Mouse (Mus musculus) embryonic fibroblast, embryonic 13.5 days (primary cell): ENCODE data around the gene Crocc. TPM values are rescaled to one million over a fixed set of nuclear protein-coding genes. Genes with fewer than 3 reads are reported as not detected.
A peak's percentile ranks its signal among the peaks of the same experiment; 100 is the strongest.

Experiments
- H3K27ac ChIP-seq: 2 replicates; pipeline ENCODE4 v1.5.1; 2012; ENCODE audit warnings: low read length, control low read depth, inconsistent platforms; ENCODE audit not compliant: insufficient read depth
- H3K4me1 ChIP-seq: 2 replicates; pipeline ENCODE4 v1.6.1; 2011; ENCODE audit warnings: low read length; ENCODE audit not compliant: control insufficient read depth, insufficient read depth
- H3K4me3 ChIP-seq: 2 replicates; pipeline ENCODE4 v1.5.1; 2011; ENCODE audit warnings: mild to moderate bottlenecking, control low read depth, low read length; ENCODE audit not compliant: insufficient read depth
- CTCF ChIP-seq: IDR thresholded peaks from 2 replicates; pipeline ENCODE4 v1.5.1; 2011; ENCODE audit warnings: mild to moderate bottlenecking, control low read depth, low read length, moderate library complexity, borderline replicate concordance; ENCODE audit not compliant: insufficient read depth
- POLR2A ChIP-seq: IDR thresholded peaks from 2 replicates; pipeline ENCODE4 v1.6.1; 2011; ENCODE audit warnings: low read depth, mild to moderate bottlenecking, control low read depth, low read length, moderate library complexity
- polyA plus RNA-seq: library from polyadenylated mRNA; stranded (reverse); fragments of >200 nt; gene quantifications from 2 replicates; pipeline ENCODE4 v1.2.4, GENCODE M21; 2011; ENCODE audit warnings: low read depth; ENCODE audit not compliant: missing spikeins, insufficient read length

The Crocc gene
- polyA plus RNA-seq, 1 experiment: 12.5 TPM

DNA sequence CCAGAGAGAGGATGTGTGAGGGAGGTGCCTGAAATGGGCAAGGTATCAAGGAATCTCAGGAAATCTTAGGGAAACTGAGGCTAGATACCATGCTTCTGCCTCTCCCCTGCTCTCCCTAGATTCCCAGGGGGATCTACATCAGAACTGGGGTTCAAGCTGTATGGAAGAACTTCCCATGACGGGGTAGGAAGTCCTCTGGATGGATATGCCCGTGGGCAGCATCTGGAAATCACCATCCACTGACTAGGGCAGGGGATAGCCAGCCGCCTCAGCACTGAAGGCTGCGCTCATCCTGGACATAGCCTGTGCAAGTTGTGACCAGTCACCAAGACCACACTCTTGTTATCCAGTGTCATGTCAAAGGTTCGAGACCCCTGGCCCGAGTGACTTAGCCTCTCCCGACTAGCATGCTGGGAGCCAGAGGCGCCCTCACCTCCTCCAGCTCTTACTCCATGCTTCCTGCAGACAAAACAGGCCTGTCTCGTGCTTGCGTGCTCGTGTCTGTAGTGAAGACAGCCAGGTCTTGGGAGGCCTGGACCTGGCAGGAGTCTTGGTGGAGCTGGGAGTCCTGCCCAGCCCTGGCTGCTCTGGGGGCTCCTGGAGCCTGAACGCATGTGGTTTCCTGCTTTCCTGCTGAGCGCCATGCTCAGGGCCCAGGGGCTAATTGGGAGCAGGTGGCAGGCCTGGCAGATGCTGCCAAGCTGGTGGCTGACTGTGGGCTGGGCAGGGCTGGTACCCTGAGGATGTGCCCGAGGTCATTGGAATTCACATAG lies 48.6 kb downstream of the Crocc start:
- H3K27ac ChIP-seq: peak overlapping the region; percentile 77; the same call in 1 of the 2 replicates
- H3K4me1 ChIP-seq: 0 out of 2 replicates have a peak, but pooled peaks cover 5% of the 10 kb centered on the region
- no peak for TF ChIP-seq CTCF
- 0 out of 2 replicates have a peak, but pooled peaks have one; percentile 15 for TF ChIP-seq POLR2A
- peak overlapping the region; percentile 71 for H3K4me3 ChIP-seq

DNA sequence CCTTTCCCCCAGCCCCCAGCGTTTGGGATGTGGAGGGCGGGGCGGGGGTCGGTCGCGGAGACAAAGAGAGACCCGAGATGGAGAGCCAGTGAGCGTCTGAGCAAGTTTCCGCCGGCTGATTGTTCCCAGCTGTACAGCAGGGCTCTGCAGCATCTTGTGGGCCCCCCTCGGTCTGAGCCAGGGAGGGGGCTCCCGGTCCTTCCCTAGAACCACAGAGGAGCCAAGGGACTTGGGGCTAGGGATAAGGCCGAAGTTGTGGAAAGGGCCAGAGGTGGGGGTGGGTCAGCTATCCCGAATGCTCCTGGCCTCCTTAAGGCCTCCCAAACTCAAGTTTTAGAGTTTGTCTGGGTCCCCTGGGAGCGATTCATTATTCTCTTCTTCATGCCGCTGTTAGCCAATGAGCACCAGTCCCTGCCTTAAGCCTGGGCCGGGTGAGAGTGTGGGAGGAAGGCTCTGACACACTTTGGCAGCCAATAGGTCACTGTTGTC lies 49.4 kb downstream of the Crocc start:
- TF ChIP-seq CTCF (no peak), POLR2A (peak; percentile 46; the same call in 1 of the 2 replicates)
- Histone ChIP-seq H3K4me1 (0 out of 2 replicates have a peak, but pooled peaks cover 5% of the 10 kb centered on the region), H3K4me3 (peak overlapping the region; percentile 71), H3K27ac (peak overlapping the region; percentile 77)

DNA sequence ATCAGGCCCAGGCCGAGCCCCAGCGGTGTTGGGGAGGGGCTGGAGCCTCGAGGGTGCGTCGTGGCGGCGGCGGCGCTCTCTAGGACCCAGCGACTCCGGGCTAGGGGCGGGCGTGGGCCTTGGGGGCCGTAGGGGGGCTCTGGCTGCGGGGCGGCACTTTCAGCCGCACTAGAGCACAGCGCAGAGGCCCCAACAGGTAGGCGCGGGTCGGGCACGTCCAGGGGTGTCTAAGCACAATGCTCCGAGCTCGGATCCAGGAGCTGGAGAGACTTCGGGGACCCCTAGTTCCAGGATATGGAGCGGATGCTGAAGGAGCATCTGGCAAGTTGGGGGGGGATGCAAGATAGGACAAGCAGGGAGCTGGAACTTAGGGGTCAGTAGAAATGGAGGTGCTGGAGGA lies 49.8 kb downstream of the Crocc start:
- 0 out of 2 replicates have a peak, but pooled peaks cover 5% of the 10 kb centered on the region for H3K4me1 ChIP-seq
- H3K4me3 ChIP-seq: peak overlapping the region; percentile 71
- peak overlapping the region; percentile 77 for H3K27ac ChIP-seq
- peak; percentile 73 for TF ChIP-seq POLR2A
- TF ChIP-seq CTCF: no peak

DNA sequence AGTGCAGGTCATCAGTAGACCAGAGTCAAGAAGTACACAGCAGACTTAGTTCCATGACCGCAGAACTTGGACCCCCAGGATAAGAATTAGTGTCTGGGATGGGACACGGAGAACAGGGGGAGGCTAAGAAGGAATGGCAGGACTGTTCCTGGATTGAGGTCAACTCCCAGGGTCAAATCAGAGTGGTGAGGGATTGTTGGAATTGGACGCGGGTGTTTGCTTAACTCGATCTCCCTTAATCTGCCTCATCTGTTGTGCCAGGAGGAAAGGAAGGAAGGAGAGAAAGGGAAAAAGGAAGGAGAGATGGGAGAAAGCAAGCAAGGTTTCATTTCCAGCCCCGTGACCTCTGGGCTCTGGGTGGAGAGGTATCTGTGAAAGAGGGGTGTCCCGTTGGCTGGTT lies 50.2 kb downstream of the Crocc start, which contains the start of gene Mfap2:
TSS of gene Mfap2 (plus strand) at position 301 of the 400 bp plus-strand sequence.
- Histone ChIP-seq H3K4me3 (peak within 1 kb of the TSS; percentile 71), H3K27ac (peak within 1 kb of the TSS; percentile 77), H3K4me1 (0 out of 2 replicates have a peak, but pooled peaks cover 5% of the 10 kb centered on the region)
- no peak for TF ChIP-seq CTCF
- no peak for TF ChIP-seq POLR2A

DNA sequence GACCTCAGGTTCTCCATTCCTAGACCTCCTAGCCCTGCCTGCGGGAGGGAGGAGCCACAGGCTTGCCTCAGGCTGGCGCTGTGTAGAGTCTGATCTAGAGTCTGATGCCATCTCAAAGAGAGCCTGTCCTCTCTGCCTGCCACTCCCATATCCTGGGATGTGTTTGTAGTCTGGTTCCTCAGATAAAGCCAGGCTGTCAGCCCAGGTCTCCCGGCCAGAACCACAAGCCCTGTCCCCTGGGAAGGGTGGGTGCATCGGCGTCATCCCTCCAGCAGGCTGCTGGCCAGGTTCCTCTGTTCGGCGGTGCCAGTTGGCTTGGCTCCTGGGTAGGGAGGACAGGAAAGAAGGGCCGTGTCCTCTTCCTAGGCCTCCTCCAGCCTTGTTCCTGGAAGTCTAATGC lies 52.3 kb downstream of the Crocc start:
- H3K27ac ChIP-seq: no peak overlapping the region

DNA sequence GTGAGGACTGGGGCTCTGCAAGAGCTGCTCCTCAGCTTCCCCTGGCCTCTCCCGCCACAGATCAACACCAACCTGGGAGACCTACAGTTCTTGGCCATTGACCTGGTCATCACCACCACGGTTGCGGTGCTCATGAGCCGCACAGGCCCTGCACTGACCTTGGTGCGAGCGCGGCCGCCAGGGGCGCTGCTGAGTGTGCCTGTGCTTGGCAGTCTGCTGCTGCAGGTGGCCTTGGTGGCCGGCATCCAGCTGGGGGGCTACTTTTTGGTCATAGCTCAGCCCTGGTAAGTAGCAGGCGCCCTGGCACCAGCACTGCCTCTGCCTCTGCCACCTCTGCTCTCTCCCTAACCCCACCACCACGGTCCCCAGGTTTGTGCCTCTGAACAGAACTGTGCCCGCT lies 54.4 kb downstream of the Crocc start:
- Histone ChIP-seq H3K4me3 (no peak overlapping the region), H3K27ac (no peak overlapping the region), H3K4me1 (0 out of 2 replicates have a peak, but pooled peaks cover 5% of the 10 kb centered on the region)
- no peak for TF ChIP-seq POLR2A
- peak; percentile 42; the same call in 1 of the 2 replicates for TF ChIP-seq CTCF

More for the DNA sequence above, 52.3 kb downstream of the Crocc start:
- Histone ChIP-seq H3K4me1 (0 out of 2 replicates have a peak, but pooled peaks cover 5% of the 10 kb centered on the region), H3K4me3 (no peak overlapping the region)
- TF ChIP-seq CTCF (no peak), POLR2A (no peak)

DNA sequence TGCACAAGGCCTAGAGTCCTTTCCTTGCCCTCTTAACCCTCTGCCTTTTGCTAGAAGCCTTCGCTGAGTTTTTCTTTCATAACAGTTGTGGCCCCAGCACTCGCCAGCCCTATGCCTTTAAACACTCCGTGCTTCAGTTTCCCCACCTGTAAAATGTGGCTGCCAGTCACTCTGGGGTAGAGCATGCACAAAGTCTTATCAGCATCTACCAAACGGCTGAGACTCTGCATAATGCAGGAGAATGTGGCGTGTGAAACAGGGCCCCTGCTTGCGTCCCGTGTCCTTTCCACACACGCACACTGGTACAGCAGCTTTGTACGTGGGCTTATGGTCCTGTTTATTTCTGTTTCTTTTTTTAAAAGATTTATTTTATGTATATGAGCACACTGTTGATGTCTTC lies 63.5 kb downstream of the Crocc start:
- H3K4me3 ChIP-seq: no peak overlapping the region
- H3K4me1 ChIP-seq: no peaks in the 10 kb centered on the region
- TF ChIP-seq POLR2A (no peak), CTCF (no peak)
- H3K27ac ChIP-seq: no peak overlapping the region

GRCm38 (mm10) chr4:140995811-140996210 lies 64.5 kb downstream of the Crocc start:
- Histone ChIP-seq H3K4me3 (no peak overlapping the region), H3K27ac (no peak overlapping the region), H3K4me1 (no peaks in the 10 kb centered on the region)
- TF ChIP-seq POLR2A (no peak), CTCF (no peak)

- H3K4me3 ChIP-seq: no peak overlapping the region
- no peak for TF ChIP-seq POLR2A
- no peak for TF ChIP-seq CTCF
- no peak overlapping the region for H3K27ac ChIP-seq
- no peaks in the 10 kb centered on the region for H3K4me1 ChIP-seq
Measured at GRCm38 (mm10) chr4:140993846-140994245, 66.5 kb downstream of the Crocc start.

GRCm38 (mm10) chr4:140992215-140992614 lies 68.1 kb downstream of the Crocc start:
- TF ChIP-seq CTCF (no peak), POLR2A (no peak)
- H3K4me3 ChIP-seq: no peak overlapping the region
- H3K4me1 ChIP-seq: no peaks in the 10 kb centered on the region
- no peak overlapping the region for H3K27ac ChIP-seq
